Mouse (Mus musculus) myocyte (in vitro differentiated cells): ENCODE measurements around the gene Tmod3.

Experiments
- CEBPB ChIP-seq: IDR thresholded peaks from 2 replicates; pipeline ENCODE4 v1.6.1; 2011; ENCODE audit warnings: mild to moderate bottlenecking, moderate library complexity; ENCODE audit not compliant: poor library complexity, insufficient read depth, severe bottlenecking
- E2F4 ChIP-seq: IDR thresholded peaks from one replicate; pipeline ENCODE4 v1.6.1; 2011; ENCODE audit warnings: mild to moderate bottlenecking, control low read depth, moderate library complexity; ENCODE audit not compliant: insufficient read depth
- MAX ChIP-seq: IDR thresholded peaks from one replicate; pipeline ENCODE4 v1.6.1; 2011; ENCODE audit warnings: low read depth, mild to moderate bottlenecking, control low read depth
- MYOD1 ChIP-seq, 3 experiments: IDR thresholded peaks; one replicate each; pipeline ENCODE4 v1.6.1; 2011; ENCODE audit warnings: control low read depth in 2 of 3, low read depth in 2 of 3, mild to moderate bottlenecking in 2 of 3, moderate library complexity in 1 of 3; ENCODE audit not compliant: insufficient read length in 2 of 3, control insufficient read depth in 1 of 3
- MYOG ChIP-seq, 3 experiments: IDR thresholded peaks; one replicate each; pipeline ENCODE4 v1.6.1; 2011; ENCODE audit warnings: control low read depth in 2 of 3, low read depth in 2 of 3, mild to moderate bottlenecking in 2 of 3; ENCODE audit not compliant: insufficient read length in 2 of 3, control insufficient read depth in 1 of 3, insufficient read depth in 1 of 3
- POLR2A ChIP-seq: IDR thresholded peaks from one replicate; pipeline ENCODE4 v1.6.1; 2011; ENCODE audit warnings: low read depth, mild to moderate bottlenecking, control low read depth, moderate library complexity; ENCODE audit not compliant: insufficient read length
- POLR2AphosphoS2 ChIP-seq: IDR thresholded peaks from one replicate; pipeline ENCODE4 v1.6.1; 2011; ENCODE audit warnings: low read depth, control low read depth; ENCODE audit not compliant: insufficient read length
- REST ChIP-seq: IDR thresholded peaks from one replicate; pipeline ENCODE4 v1.6.1; 2011; ENCODE audit warnings: mild to moderate bottlenecking, control low read depth, moderate library complexity; ENCODE audit not compliant: insufficient read depth, insufficient read length
- TCF12 ChIP-seq: IDR thresholded peaks from one replicate; pipeline ENCODE4 v1.6.1; 2011; ENCODE audit warnings: mild to moderate bottlenecking, control low read depth; ENCODE audit not compliant: poor library complexity, insufficient read depth, severe bottlenecking
- TCF3 ChIP-seq: IDR thresholded peaks from one replicate; pipeline ENCODE4 v1.6.1; 2011; ENCODE audit warnings: low read depth, control low read depth; ENCODE audit not compliant: insufficient read length
- USF1 ChIP-seq: IDR thresholded peaks from one replicate; pipeline ENCODE4 v1.6.1; 2011; ENCODE audit warnings: low read depth, mild to moderate bottlenecking, control low read depth, moderate library complexity

GRCm38 (mm10) chr9:75465856-75466255, 93.6 kb downstream of the Tmod3 start:
- TF ChIP-seq POLR2A: no peak
- TF ChIP-seq MYOG (IDR thresholded peaks at IDR 0.05; ENCODE audit: control insufficient read depth in 1 of 3, insufficient read depth in 1 of 3, insufficient read length in 2 of 3, low read depth in 2 of 3): no peak
- no peak for TF ChIP-seq MAX
- TF ChIP-seq MYOD1 (IDR thresholded peaks at IDR 0.05; ENCODE audit: control insufficient read depth in 1 of 3, insufficient read length in 2 of 3, low read depth in 2 of 3): no peak
- TF ChIP-seq USF1: no peak
- TF ChIP-seq TCF3: no peak
- TF ChIP-seq TCF12: no peak
- no peak for TF ChIP-seq E2F4
- TF ChIP-seq REST: no peak
- TF ChIP-seq CEBPB: no peak
- no peak for TF ChIP-seq POLR2AphosphoS2
